Mouse (Mus musculus) olfactory bulb, adult 2 months (tissue): ENCODE measurements around the gene Ak5.

ENCODE experiments used
- CTCF ChIP-seq: fragments of 200-500 bp; IDR thresholded peaks from 2 replicates; pipeline ENCODE4 v1.5.1; 2012; ENCODE audit warnings: low read depth, mild to moderate bottlenecking, low read length, moderate library complexity; ENCODE audit not compliant: insufficient read depth
- POLR2A ChIP-seq: fragments of 200-500 bp; IDR thresholded peaks from 2 replicates; pipeline ENCODE4 v1.6.1; 2012; ENCODE audit warnings: mild to moderate bottlenecking, low read depth, low read length, moderate library complexity; ENCODE audit not compliant: insufficient read depth

DNA sequence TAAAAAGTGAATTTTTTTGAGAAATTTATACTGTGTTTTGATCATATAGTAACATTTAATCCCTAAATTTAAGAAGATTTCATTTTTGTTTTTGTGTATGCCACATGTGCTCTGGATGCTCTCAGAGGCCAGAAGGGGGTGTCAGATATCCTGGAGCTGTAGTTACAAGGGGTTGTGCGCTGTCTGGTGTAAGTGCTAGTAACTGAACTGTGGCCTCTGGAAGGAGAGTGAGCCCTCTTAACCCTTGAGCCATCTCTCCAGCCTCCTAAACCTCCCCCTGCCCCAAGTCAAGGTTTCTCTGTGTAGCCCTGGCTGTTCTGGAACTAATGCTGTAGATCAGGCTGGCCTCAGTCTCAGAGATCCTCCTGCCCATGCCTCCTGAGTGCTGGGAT, 192.9 kb downstream of the Ak5 start:
- no peak for TF ChIP-seq CTCF
- TF ChIP-seq POLR2A: no peak
